18 mouse cellular contexts compared by ENCODE assay signal in the genomic region with DNA sequence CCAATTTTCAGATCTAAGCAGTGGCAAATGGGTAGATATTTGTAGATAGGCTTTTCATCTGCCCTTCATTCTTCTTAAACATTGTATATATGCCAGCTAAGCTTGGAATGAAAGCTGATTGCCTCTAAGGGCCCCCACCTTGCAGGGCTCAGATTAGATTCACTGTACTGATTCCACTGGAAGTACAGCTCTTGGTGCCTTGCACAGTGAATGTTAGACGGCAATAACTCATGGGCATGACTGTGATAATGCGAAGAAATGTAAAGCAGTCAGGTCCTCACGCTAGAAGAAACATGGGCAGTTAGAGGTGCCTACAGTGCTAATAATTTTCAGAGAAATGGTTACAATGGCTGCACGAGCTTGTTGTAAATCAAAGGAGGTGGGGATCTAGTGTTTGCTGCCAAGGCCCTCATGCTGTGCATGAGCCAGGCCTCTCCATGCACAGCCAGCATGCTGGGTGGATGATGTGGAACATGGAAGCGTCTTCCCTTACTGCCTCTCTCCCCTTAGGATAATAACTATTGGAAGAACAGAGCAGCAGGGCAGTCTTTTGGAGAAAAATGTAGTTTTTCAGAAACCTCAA.
"Had no signal": no experiment of that assay in that cellular context is flagged by ENCODE, and none has a peak within 500 bp of the region (broad histone marks: within the 10 kb centered on the region; RNA-seq: fewer than 3 reads in every experiment).

No protein-coding gene starts in this region.

- H3K27ac ChIP-seq: kidney, embryonic 15.5 days; limb, embryonic 15.5 days; liver, embryonic 14.5 days; macrophage had no signal

- ATAC-seq: hindbrain, embryonic 16.5 days; intestine, embryonic 16.5 days; liver, postnatal 0 days; lung, postnatal 0 days had no signal

- H3K9ac ChIP-seq: kidney, embryonic 15.5 days; limb, embryonic 15.5 days; liver, embryonic 14.5 days; liver, postnatal 0 days; lung, embryonic 14.5 days had no signal

- H3K4me2 ChIP-seq: kidney, embryonic 15.5 days; limb, embryonic 15.5 days; liver, embryonic 11.5 days; lung, embryonic 14.5 days; midbrain, embryonic 11.5 days had no signal

- DNase-seq: kidney, adult 2 months; kidney, postnatal 10 days; kidney, postnatal 36 days; left cerebral cortex, postnatal 4 days; liver, postnatal 0 days; lung, embryonic 14.5 days; midbrain, embryonic 14.5 days; thymus, adult 18-20 months; thymus, postnatal 36 days had no signal

- H3K27me3 ChIP-seq: kidney, embryonic 15.5 days; limb, embryonic 15.5 days had no signal

- H3K4me3 ChIP-seq: kidney, embryonic 15.5 days; limb, embryonic 15.5 days had no signal

- H3K36me3 ChIP-seq: kidney, embryonic 15.5 days; limb, embryonic 15.5 days had no signal

- H3K9me3 ChIP-seq: kidney, embryonic 15.5 days; limb, embryonic 15.5 days had no signal
